In genomic region chr7:104588274-104588673, GRCm38 (mm10) we compare ENCODE assay signal across 27 mouse cellular contexts. TPM values are rescaled to one million over a fixed set of nuclear protein-coding genes. Genes with fewer than 3 reads are reported as not detected.
"Had no signal": no experiment of that assay in that cellular context is flagged by ENCODE, and none has a peak within 500 bp of the region (broad histone marks: within the 10 kb centered on the region; RNA-seq: fewer than 3 reads in every experiment).

No protein-coding gene starts in this region.

- H3K27me3 ChIP-seq: midbrain, embryonic 12.5 days; neural tube, embryonic 12.5 days; stomach, embryonic 15.5 days had no signal

- H3K9ac ChIP-seq: liver, embryonic 14.5 days; lung, embryonic 14.5 days; midbrain, embryonic 12.5 days; neural tube, embryonic 12.5 days; stomach, embryonic 15.5 days had no signal

- DNase-seq: lung, adult 18-20 months; lung, embryonic 14.5 days; lung, postnatal 10 days; lung, postnatal 4 days; midbrain, embryonic 14.5 days; right cerebral cortex, adult 18-20 months; right cerebral cortex, postnatal 25 days; right cerebral cortex, postnatal 4 days; spleen, adult 18-20 months; thymus, adult 2 months; thymus, postnatal 25 days; thymus, postnatal 4 days had no signal

- H3K27ac ChIP-seq: liver, embryonic 14.5 days; midbrain, embryonic 10.5 days; midbrain, embryonic 12.5 days; neural tube, embryonic 12.5 days; stomach, embryonic 15.5 days; stomach, postnatal 0 days had no signal

- H3K9me3 ChIP-seq: midbrain, embryonic 10.5 days; midbrain, embryonic 12.5 days; neural tube, embryonic 12.5 days; stomach, embryonic 15.5 days had no signal

- ATAC-seq: midbrain, embryonic 16.5 days had no signal

- H3K4me3 ChIP-seq: midbrain, embryonic 10.5 days; midbrain, embryonic 12.5 days; neural tube, embryonic 12.5 days; stomach, embryonic 15.5 days had no signal

- H3K4me1 ChIP-seq: midbrain, embryonic 10.5 days; midbrain, embryonic 12.5 days; neural tube, embryonic 12.5 days; stomach, embryonic 15.5 days had no signal

- H3K36me3 ChIP-seq: midbrain, embryonic 10.5 days; midbrain, embryonic 12.5 days; neural tube, embryonic 12.5 days; stomach, embryonic 15.5 days had no signal

RNA-seq across cellular contexts. Expression of gene Olfr654, which starts 1.4 kb away (rescaled TPM):
- total RNA-seq: megakaryocyte-erythroid progenitor cell, adult 5-6 weeks; neutrophil, adult 5-6 weeks had no signal
- polyA plus RNA-seq: liver, embryonic 14.5 days; liver, embryonic 16.5 days; lung, embryonic 14.5 days; lung, embryonic 16.5 days; midbrain, embryonic 10.5 days; midbrain, embryonic 12.5 days; midbrain, embryonic 14.5 days; midbrain, embryonic 16.5 days; neural tube, embryonic 12.5 days; neural tube, embryonic 14.5 days; small intestine, adult 2 months; stomach, embryonic 15.5 days; stomach, postnatal 0 days; thymus, adult 2 months; urinary bladder, adult 2 months had no signal

RNA-seq across cellular contexts. Expression of gene Olfr653, which starts 11.2 kb away (rescaled TPM):
- total RNA-seq: megakaryocyte-erythroid progenitor cell, adult 5-6 weeks; neutrophil, adult 5-6 weeks had no signal
- polyA plus RNA-seq: liver, embryonic 14.5 days; liver, embryonic 16.5 days; lung, embryonic 14.5 days; lung, embryonic 16.5 days; midbrain, embryonic 10.5 days; midbrain, embryonic 14.5 days; midbrain, embryonic 16.5 days; neural tube, embryonic 12.5 days; neural tube, embryonic 14.5 days; small intestine, adult 2 months; stomach, embryonic 15.5 days; stomach, postnatal 0 days; thymus, adult 2 months; urinary bladder, adult 2 months had no signal

RNA-seq across cellular contexts. Expression of gene Olfr655, which starts 13.3 kb away (rescaled TPM):
- total RNA-seq: megakaryocyte-erythroid progenitor cell, adult 5-6 weeks; neutrophil, adult 5-6 weeks had no signal
- polyA plus RNA-seq: liver, embryonic 14.5 days; liver, embryonic 16.5 days; lung, embryonic 14.5 days; lung, embryonic 16.5 days; midbrain, embryonic 10.5 days; midbrain, embryonic 12.5 days; midbrain, embryonic 14.5 days; midbrain, embryonic 16.5 days; neural tube, embryonic 12.5 days; small intestine, adult 2 months; stomach, embryonic 15.5 days; stomach, postnatal 0 days; testis, adult 2 months; thymus, adult 2 months; urinary bladder, adult 2 months had no signal

RNA-seq across cellular contexts. Expression of gene Olfr656, which starts 25.5 kb away (rescaled TPM):
- total RNA-seq: megakaryocyte-erythroid progenitor cell, adult 5-6 weeks; neutrophil, adult 5-6 weeks had no signal
- polyA plus RNA-seq: liver, embryonic 14.5 days; liver, embryonic 16.5 days; lung, embryonic 14.5 days; lung, embryonic 16.5 days; midbrain, embryonic 10.5 days; midbrain, embryonic 12.5 days; midbrain, embryonic 14.5 days; midbrain, embryonic 16.5 days; neural tube, embryonic 12.5 days; neural tube, embryonic 14.5 days; small intestine, adult 2 months; stomach, embryonic 15.5 days; stomach, postnatal 0 days; testis, adult 2 months; thymus, adult 2 months; urinary bladder, adult 2 months had no signal

RNA-seq across cellular contexts. Expression of gene Olfr652, which starts 27.6 kb away (rescaled TPM):
- total RNA-seq: megakaryocyte-erythroid progenitor cell, adult 5-6 weeks; neutrophil, adult 5-6 weeks had no signal
- polyA plus RNA-seq: liver, embryonic 14.5 days; liver, embryonic 16.5 days; lung, embryonic 14.5 days; lung, embryonic 16.5 days; midbrain, embryonic 10.5 days; midbrain, embryonic 12.5 days; midbrain, embryonic 14.5 days; midbrain, embryonic 16.5 days; neural tube, embryonic 12.5 days; small intestine, adult 2 months; stomach, embryonic 15.5 days; stomach, postnatal 0 days; thymus, adult 2 months; urinary bladder, adult 2 months had no signal
